Mouse (Mus musculus) left cerebral cortex, postnatal 10 days (tissue): Measurements from ENCODE around the gene Olfr370. TPM values are rescaled to one million over a fixed set of nuclear protein-coding genes. Genes with fewer than 3 reads are reported as not detected.

Experiments used
- DNase-seq, 2 experiments: peaks; one replicate each; pipeline ENCODE4 v3.0.0; 2021 to 2022; ENCODE audit warnings: low spot score in 2 of 2, mixed read lengths in 1 of 2; ENCODE audit errors: extremely low spot score in 1 of 2
- intact Hi-C: fragments of 180-260 bp; cut with DNase I; formaldehyde crosslinking; loops from one replicate; pipeline ENCODE4 v1.15.1; 2025
- total RNA-seq, 2 experiments: library from RNA; stranded (reverse); gene quantifications; 2 replicates each; pipeline ENCODE4 v1.2.3; 2021

Olfr370 gene
- total RNA-seq, 2 experiments from 2014 or later: not detected

DNA sequence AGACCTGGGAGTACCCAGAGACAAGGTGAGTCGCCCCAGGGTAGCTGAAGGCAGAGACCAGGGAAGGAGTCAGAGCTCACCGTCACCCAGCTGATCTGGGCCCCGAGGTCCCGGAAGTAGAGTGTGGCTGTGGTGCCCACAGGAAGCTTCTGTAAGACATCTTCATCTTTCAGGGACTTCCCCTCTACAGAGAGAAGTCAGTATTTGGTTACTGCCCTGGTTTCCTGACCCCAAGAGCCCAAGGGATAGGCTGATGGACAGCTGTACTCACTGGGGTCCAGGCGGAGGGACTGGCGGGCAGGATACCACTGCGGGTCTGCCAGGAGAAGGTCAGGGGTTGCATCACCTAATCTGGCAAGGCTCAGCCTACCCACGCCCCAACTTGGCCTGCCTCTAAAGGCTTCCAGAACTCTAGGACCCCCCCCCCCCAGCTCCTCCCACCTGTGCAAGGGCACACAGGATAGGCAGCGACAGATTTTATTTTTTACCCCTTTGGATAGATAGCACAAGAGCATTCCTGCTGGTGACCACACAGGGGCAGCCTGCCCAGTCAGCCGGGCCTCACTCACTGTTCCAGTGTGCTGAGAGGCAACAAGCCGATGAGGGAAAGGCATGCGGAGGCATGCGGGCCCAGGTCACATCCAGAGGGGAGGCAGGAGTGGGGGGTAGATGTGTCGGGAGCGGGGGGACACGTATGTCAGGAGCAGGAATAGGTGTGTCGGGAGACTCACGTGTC lies 37.7 kb downstream of the Olfr370 start:
- intact Hi-C loops: no loop called here
- DNase-seq: peak; percentile 0 to 46

DNA sequence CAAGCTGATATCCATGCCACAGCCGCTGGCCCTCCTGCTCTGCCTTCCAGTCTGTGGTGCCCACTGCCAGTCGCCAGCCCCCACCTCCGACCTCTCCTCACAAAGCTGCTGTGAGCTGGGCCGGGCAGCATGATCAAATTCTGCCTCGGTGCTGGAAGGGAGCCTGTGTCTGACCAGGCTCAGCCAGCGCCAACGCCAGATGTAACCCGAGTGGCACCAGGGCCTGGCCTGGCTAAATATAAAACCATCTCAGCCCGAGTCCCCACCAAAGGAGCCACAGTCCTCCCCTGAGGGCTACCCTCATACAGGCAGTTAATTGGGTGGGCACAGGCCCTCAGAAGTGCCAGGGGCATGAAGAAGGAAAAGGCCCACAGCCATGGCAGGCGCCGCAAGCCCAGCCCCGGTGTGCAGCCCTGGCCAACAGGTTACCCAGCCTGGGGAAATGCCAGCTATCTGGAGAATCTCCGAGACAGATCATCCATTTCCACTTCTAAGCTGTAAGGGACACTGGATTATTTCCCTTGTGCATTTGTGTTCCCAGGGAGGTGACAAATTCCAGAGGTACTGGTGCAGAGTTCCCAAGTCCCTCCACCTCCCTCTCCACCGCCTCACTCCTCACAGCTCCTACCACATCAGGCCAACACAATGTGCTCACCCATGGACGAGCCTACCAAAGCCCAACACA lies 39.2 kb downstream of the Olfr370 start:
- intact Hi-C loops: no loop called here
- peak; percentile 3 to 35 for DNase-seq

DNA sequence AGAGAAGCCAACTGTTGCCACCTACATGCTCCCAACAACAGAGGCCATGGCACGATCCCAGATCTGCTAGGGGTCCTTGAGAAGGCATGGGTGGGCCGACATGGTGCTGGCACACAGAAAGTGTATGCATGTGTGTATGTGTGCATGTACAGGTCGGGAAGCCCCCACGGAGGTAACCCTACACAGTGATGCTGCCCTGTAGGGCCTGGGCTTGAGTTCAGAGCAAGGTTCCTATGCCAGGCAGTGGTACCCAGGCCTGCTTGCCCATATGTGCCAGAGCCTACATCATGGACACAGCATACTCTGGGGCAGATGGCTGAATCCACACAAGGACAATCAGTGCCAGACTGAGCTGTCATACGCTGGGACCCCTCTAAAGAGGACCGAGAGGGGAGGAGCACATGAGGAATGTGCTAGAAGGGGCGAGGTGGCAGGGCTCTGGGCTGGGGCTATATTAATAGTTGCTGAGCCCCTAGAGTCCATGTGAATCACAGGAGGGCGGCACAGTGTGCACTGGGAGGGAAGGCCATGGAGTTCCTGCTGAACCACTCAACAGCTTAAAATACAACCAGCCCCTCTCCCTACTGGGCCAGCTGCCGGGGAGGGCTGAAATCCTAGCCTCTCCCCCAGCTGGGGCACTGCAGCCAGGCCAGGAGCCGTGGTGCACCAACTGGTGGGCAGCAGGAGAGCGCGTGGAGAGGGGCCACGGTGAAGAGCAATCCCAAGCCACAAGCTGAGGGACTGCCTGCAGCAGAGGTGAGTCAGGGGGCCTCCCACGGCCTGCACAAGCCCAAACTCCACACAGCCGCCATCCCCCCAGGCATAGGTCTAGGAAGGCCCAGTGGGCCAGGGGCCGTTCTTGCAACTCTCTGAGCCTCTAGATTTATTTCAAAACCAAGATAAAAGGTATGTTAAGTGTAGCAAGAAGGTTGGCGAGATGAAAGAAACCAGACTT lies 40.3 kb downstream of the Olfr370 start:
- intact Hi-C loops: no loop called here
- peak; percentile 2 to 25 for DNase-seq

DNA sequence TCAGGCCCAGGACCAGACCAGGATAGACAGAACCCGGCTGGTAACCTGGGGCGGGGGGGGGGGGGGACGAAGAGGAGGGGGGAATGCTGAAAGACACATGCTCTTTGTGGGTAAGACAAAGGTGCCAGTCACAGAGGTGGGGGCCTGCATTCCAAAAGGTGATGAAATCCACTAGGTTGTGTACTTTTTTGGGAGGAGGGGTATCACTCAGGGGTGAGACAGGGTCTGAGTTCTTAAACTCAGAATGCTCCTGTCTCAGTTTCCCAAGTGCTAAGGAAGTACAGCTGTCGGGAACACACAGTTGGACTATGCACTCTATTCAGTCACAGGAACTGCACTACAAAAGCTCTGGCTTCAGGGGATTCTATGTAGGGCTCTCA lies 40.9 kb downstream of the Olfr370 start:
- DNase-seq: no peak
- intact Hi-C loops: no loop called here

DNA sequence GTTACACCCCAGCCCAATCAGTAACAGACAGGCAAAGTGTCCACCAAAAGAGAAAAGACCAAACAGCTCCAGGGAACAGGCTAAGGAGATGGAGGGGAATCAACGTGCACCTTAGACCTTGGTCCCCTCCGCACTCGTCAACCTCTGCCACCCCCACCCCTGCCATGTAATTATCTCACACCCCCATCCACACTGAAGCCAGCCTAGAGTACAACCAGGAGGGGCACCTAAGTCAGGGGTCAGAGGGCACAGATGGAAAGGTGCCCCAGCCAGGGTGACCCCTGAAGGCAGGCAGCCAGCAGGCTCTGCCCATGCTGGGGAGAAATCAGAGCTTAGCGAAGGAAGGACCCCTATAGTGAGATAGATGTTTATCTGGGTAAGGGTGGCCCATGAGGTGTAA lies 41.3 kb downstream of the Olfr370 start:
- peak in 1 of 2 experiments; percentile 23 for DNase-seq
- intact Hi-C loops: no loop called here

DNA sequence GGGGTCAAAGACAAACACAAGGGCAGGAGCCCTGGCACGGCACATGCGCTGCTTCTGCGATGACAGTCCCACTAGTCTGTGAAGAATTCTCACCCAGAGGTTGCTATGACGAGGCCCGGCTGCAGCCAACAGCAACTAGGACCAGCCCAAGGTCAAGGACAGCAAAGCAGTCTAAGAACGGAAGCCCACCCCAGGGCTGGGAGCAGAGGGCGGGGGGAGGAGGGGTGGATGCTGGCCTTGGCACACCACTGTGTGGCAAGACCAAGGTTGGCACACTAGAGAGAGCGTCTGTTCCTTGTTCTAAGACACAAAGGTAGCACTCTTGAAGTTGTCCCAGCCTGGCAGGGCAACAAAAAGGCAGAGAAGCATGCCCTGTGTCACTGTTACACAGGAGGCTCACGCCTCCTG lies 41.8 kb downstream of the Olfr370 start:
- intact Hi-C loops: no loop called here
- DNase-seq: peak; percentile 3 to 37

DNA sequence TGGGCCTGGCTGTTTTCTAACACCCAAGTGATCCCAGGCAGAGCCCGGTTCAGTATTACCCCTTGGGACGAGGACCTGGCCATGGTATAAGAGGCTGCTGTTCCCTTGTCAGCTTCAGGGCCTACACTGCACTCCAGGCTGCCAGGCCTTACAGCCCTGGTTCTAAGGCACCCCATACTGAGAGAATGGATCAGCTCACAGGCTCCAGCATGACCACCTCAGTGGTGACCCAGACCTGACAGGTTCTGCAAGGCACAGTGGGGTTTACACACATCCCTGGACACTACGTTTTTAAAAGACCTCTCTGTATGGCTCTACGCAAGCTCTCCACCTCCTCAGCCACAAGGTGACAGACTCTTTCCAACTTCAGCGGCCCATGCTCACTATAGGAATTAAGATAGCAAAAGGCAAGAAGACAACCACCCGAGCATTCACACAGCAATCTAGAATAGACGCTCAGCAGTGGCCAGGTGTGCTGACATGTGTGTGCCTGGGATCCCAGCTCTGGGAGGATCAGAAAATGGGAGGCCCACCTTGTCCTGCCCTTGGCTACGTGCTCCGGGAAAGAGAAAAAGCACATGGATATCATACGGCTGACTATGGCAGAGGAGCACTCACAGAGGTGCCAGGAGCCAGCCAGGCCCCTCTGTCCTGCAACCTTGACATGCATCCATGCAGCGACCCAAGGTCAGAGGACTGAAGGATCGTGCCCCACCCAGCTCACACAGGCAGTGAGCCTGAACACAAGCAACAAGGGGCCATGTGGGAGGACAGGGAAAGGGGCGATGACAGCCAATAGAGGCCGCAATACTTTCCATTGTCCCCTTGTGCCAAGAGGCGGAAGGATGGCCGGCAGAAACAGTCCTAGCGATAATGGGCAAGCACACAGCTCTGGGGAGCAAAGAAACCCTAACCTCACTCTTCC lies 42.8 kb downstream of the Olfr370 start:
- no peak for DNase-seq
- intact Hi-C loops: no loop called here

DNA sequence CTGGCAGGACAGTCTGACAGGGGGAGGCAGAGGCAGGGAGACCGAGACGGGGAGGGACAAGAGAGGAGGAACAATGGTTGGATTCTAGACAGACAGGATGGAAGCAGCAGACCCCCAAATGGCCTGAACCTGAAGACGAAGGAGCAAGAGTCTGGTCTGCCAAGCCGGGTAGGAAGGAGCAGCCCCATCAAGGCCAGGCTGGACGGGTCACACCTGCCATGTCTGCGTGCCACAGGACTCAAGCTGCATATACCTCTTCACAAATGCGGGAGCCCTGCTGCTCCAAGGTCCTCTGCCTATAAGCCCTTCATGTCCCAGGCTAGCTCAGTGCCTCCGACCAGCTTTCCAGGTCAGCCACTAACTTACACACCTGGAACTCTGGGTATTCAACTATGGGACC lies 44.1 kb downstream of the Olfr370 start:
- no peak for DNase-seq
- intact Hi-C loops: no loop called here

DNA sequence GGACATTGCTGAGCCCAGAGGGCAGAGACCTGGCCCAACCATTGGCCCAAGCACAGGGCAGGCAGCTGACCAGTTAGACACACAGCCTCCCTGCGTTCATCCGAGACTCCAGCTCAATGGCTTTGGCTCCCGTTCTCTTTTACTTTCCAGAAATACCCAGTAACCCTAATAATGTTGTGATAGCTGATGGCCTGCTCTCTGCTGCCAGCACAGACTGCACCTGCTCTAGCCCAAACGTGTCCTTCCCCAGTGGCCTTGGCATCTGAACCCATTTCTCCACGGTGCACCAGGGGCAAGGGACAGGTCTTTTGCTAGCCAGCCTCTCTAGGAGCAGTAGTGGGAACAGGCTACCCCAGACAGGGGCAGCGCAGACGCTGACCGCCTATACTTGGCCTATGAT lies 45.2 kb downstream of the Olfr370 start:
- DNase-seq: no peak

DNA sequence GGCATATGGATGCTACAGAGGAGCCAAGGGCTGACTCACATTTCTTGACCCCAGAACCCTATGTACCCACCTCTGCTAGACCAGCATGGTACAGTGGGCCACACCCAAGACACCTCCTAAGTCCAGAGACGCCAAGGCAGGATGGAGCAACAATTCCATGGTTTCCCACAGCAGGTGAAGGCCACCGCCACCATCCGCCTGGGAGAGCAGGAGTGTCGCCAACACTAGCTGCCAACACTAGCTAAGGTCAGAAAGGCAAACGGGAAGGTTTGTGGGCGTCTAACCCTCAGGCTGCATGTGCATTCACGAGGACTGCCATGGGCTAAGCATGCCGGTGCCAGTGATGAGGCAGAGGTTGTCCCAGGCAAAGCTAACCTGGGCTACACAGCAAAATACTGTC lies 46.6 kb downstream of the Olfr370 start:
- peak in 1 of 2 experiments; percentile 20 for DNase-seq
- intact Hi-C loops: no loop called here

More for the DNA sequence above, 45.2 kb downstream of the Olfr370 start:
- intact Hi-C loops: no loop called here

DNA sequence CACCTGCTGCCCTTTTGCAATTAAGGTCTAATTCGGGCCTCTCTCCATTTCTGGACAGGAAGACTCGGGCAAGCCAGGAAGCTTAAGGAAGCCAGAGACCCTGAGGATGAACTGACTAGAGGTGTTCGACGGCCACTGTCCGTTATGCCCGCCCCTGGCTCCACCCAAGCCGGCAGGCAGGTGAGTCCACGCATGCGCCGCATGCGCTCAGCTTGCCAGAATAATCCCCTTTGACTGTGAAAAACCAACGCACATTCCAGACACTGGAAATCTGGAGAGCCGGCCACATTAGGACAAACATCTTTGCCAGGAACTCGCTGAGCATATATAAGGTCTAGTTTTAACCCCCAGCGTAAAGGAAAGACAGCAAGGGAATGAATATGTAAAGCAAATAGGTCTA lies 47.7 kb downstream of the Olfr370 start:
- intact Hi-C loops: no loop called here
- DNase-seq: no peak

DNA sequence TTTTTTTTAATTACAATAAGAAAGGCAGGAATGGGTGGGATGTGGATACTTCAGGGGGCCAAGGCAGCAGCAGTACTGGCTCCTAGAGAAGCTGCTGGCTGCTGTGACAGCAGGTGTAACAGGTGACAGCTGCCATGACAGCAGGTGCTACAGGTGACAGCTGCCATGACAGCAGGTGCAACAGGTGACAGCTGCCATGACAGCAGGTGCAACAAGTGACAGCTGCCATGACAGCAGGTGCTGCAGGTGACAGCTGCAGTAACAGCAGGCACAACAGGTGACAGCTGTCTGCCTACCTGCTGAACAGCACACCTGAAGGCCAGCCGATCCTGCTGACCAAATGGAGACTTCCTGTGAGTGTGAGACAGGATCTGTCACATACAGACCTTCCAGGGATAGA lies 49.2 kb downstream of the Olfr370 start:
- DNase-seq: no peak
- intact Hi-C loops: no loop called here

DNA sequence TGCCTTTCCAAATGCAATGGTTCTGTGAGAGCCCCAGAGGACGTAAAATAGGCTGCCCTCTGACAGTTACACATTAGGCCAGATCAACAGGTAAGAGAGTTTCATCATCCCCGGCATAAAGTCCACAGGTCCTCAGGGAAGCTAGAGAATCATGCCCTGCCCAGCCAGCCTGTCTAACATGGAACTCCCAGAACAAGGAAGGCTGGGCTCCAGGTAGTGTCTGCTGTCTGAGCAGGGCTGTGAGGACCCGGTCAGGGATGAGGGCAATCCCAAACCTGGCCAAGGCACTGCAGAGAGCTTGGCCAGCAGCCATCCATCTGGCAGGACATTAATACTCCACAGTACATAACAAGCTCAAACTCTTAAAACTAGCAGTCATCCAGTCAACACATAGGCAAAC lies 49.8 kb downstream of the Olfr370 start:
- intact Hi-C loops: no loop called here
- DNase-seq: no peak

DNA sequence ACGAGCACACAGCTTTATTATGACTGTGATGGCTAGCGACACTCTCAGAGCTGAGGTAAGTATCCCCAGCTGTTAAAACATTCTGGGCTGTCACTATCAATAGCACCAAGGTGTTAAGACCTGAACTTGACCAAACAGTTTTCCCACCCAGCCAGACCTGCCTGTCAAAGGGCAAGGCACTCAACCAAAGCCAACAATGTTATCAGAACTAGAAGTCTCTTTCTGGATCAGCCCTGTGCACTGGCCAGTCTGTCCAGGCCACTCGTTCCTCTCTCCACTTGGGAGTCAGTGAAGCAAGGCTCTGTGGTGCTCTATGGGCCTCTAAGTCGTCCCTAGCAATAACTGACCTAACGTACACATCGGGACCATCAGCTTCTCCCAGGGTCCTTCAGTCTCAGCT lies 52.1 kb downstream of the Olfr370 start:
- intact Hi-C loops: no loop called here
- DNase-seq: no peak

DNA sequence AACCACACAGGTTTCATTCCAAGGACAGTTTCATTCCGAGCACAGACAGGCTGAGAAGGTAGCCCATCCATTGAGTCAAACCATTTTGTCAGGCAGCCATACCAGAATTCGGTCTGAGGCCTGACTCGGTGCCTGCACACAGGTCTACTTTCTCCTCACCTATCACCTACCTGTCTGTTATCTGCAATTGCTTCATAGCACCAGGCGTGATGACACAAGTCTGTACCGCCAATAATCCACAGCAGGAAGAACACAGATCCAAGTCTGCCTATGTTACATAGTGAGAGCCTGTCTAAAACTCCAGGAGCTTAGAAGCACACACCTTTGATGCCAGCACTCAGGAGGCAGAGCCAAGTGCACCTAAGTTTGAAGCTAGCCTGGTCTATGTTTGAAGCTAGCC lies 53.3 kb downstream of the Olfr370 start:
- DNase-seq: no peak
- intact Hi-C loops: no loop called here

DNA sequence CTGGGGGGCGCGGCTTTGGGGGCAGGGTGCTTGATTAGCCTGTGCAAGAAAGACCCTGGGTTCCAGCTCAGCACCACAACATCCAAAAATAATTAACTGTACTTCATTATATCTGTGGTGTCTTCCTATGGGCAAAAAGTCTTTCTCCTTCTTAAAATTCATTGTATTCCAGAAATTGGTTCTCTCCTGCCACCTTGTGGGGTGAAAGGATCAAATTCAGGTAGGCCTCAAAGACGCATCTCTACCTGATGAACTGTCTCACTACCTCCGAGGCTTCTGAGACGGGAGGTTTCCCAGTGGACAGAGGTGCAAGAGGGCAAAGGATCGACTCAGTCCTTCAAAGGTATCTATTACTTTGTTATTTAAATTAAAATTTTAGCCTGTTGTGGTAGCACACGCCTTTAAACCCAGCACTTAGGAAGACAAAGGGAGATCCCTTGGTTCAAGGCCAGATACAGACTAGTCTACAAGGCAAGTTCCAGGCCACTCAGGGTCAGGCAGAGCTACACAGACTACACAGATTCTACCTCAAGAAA lies 55.0 kb downstream of the Olfr370 start:
- DNase-seq: no peak
- intact Hi-C loops: no loop called here

DNA sequence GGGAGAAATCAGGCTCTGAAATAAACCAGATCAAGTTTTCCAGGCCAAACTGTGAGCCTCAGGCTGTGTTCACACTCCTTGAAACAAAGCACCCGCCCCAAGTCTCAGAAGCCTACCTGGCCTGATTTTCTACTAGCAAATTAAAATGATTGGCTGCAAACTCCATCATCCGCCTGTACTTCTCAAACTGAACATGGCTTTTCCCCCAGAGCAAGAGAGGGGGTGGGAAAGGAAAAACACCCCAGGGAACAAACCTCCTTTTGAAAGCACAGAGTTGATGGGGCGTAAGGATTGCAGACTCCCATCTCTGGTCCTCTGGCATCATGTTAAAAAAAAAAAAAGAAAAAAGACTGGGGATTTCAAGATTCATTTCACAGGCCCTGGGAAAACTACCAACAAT lies 57.1 kb downstream of the Olfr370 start:
- intact Hi-C loops: no loop called here
- no peak for DNase-seq
